Mouse (Mus musculus) retina, embryonic 14.5 days (tissue): Measurements from ENCODE around the gene Pdha2.

Experiments
- DNase-seq: peaks from one replicate; pipeline ENCODE4 v3.0.0-alpha.2; 2015; ENCODE audit warnings: low spot score

The Pdha2 gene

GRCm38 (mm10) chr3:141212255-141212654 lies at the start of gene Pdha2:
Gene Pdha2, minus strand, starts transcription at chr3:141212355.
- no peak for DNase-seq

- no peak for DNase-seq
These were observed 48.4 kb upstream of the Pdha2 start for GRCm38 (mm10) chr3:141260518-141260917.

GRCm38 (mm10) chr3:141251440-141251839 lies 39.3 kb upstream of the Pdha2 start:
- no peak for DNase-seq

GRCm38 (mm10) chr3:141244725-141245298 lies 32.7 kb upstream of the Pdha2 start:
- no peak for DNase-seq

- no peak for DNase-seq
These were observed 25.9 kb upstream of the Pdha2 start for GRCm38 (mm10) chr3:141238071-141238470.

GRCm38 (mm10) chr3:141229148-141229547 lies 17.0 kb upstream of the Pdha2 start:
- DNase-seq = no peak

- no peak for DNase-seq
These were observed 10.2 kb upstream of the Pdha2 start for GRCm38 (mm10) chr3:141222339-141222738.

GRCm38 (mm10) chr3:141218561-141218960 lies 6.4 kb upstream of the Pdha2 start:
- no peak for DNase-seq

- peak; percentile 65 for DNase-seq
These were observed 4.8 kb upstream of the Pdha2 start for GRCm38 (mm10) chr3:141216999-141217398.

GRCm38 (mm10) chr3:141216237-141216636 lies 4.1 kb upstream of the Pdha2 start:
- DNase-seq = no peak

- peak; percentile 12 for DNase-seq
These were observed 2.6 kb upstream of the Pdha2 start for GRCm38 (mm10) chr3:141214789-141215188.

- DNase-seq = no peak
These were observed 2.0 kb upstream of the Pdha2 start for GRCm38 (mm10) chr3:141214197-141214596.

GRCm38 (mm10) chr3:141211644-141212043 lies 511 bp downstream of the Pdha2 start:
- DNase-seq = no peak

- no peak for DNase-seq
These were observed 10.4 kb downstream of the Pdha2 start for GRCm38 (mm10) chr3:141201766-141202165.

GRCm38 (mm10) chr3:141197308-141197861 lies 14.8 kb downstream of the Pdha2 start:
- DNase-seq = peak; percentile 64

GRCm38 (mm10) chr3:141191653-141192052 lies 20.5 kb downstream of the Pdha2 start:
- DNase-seq = peak; percentile 29

GRCm38 (mm10) chr3:141190429-141190828 lies 21.7 kb downstream of the Pdha2 start:
- no peak for DNase-seq

- DNase-seq = no peak
These were observed 51.2 kb downstream of the Pdha2 start for GRCm38 (mm10) chr3:141160986-141161385.
